Mouse (Mus musculus): ENCODE measurements at regions not wholly inside any gene's neighbourhood (a gene's known extent, or its start where the extent isn't known, plus 50 kb on each side); places are given as distances from the start of the nearest gene placed in this dataset.
A peak's percentile ranks its signal among the peaks of the same experiment; 100 is the strongest.

GRCm38 (mm10) chr10:126813051-126813593, 88.0 kb downstream of the Atp23 start:
- Histone ChIP-seq H3K4me3 (ENCODE audit: control insufficient read depth in 1 of 2, insufficient read depth in 1 of 2, low read depth in 2 of 2, low read length in 2 of 2) (no peak overlapping the region), H3K27ac (ENCODE audit: control insufficient read depth, low read depth, low read length) (no peak overlapping the region), H3K79me2 (ENCODE audit: control insufficient read depth, insufficient read depth, low read length, poor library complexity) (no peaks in the 10 kb centered on the region), H3K36me3 (ENCODE audit: control insufficient read depth in 1 of 2, insufficient read depth in 2 of 2, low read length in 2 of 2) (no peaks in the 10 kb centered on the region), H3K4me1 (ENCODE audit: control insufficient read depth in 1 of 2, insufficient read depth in 2 of 2, low read length in 2 of 2) (no peaks in the 10 kb centered on the region), H3K9me3 (replicated peaks; ENCODE audit: insufficient read depth, low read length) (no peaks in the 10 kb centered on the region), H3K9ac (ENCODE audit: control insufficient read depth, low read depth, low read length, poor library complexity, severe bottlenecking) (no peak overlapping the region), H3K27me3 (ENCODE audit: control insufficient read depth in 1 of 2, insufficient read depth in 2 of 2, low read length in 2 of 2) (no peaks in the 10 kb centered on the region; a peak in 1 of 4 replicates)
- TF ChIP-seq MAFK (IDR thresholded peaks at IDR 0.05; ENCODE audit: borderline replicate concordance, low read depth, low read length) (no peak), UBTF (IDR thresholded peaks at IDR 0.05; ENCODE audit: borderline replicate concordance, insufficient read depth, low read depth, low read length) (no peak), MAX (IDR thresholded peaks at IDR 0.05; ENCODE audit: low read length) (no peak), ETS1 (IDR thresholded peaks at IDR 0.05; ENCODE audit: low read depth, low read length) (no peak), RCOR1 (IDR thresholded peaks at IDR 0.05; ENCODE audit: low read depth, low read length) (no peak), RAD21 (IDR thresholded peaks at IDR 0.05; ENCODE audit: low read depth, low read length) (peak; percentile 26; the same call in 1 of the 2 replicates), GATA1 (IDR thresholded peaks at IDR 0.05; ENCODE audit: low read depth, low read length) (no peak), CTCF (IDR thresholded peaks at IDR 0.05 in 2 of 3, conservative IDR thresholded peaks at IDR 0.05 in 1 of 3; ENCODE audit: control insufficient read depth in 1 of 3, insufficient read depth in 1 of 3, low read depth in 2 of 3, low read length in 3 of 3, poor library complexity in 1 of 3, severe bottlenecking in 1 of 3) (peak; percentile 42 to 51 (median 45)), SMC3 (IDR thresholded peaks at IDR 0.05; ENCODE audit: low read depth, low read length) (peak; percentile 31; the same call in 1 of the 2 replicates)
- peak; percentile 40 for DNase-seq (ENCODE audit: low read depth, low spot score)

GRCm38 (mm10) chr10:126812243-126812755, 88.9 kb downstream of the Atp23 start:
- no peak for TF ChIP-seq ETS1 (IDR thresholded peaks at IDR 0.05; ENCODE audit: low read depth, low read length)
- TF ChIP-seq HCFC1 (IDR thresholded peaks at IDR 0.05; ENCODE audit: low read depth, low read length): no peak
- no peak for TF ChIP-seq ZKSCAN1 (IDR thresholded peaks at IDR 0.05; ENCODE audit: low read depth, low read length)
- no peak for TF ChIP-seq CTCF (IDR thresholded peaks at IDR 0.05 in 2 of 3, conservative IDR thresholded peaks at IDR 0.05 in 1 of 3; ENCODE audit: control insufficient read depth in 1 of 3, insufficient read depth in 1 of 3, low read depth in 2 of 3, low read length in 3 of 3, poor library complexity in 1 of 3, severe bottlenecking in 1 of 3)
- TF ChIP-seq USF1 (IDR thresholded peaks at IDR 0.05; ENCODE audit: low read depth, low read length): no peak
- no peak for TF ChIP-seq TAL1 (IDR thresholded peaks at IDR 0.05; ENCODE audit: low read length)
- no peak for TF ChIP-seq MAFK (IDR thresholded peaks at IDR 0.05; ENCODE audit: borderline replicate concordance, low read depth, low read length)
- no peak for TF ChIP-seq RAD21 (IDR thresholded peaks at IDR 0.05; ENCODE audit: low read depth, low read length)
- TF ChIP-seq MAX (IDR thresholded peaks at IDR 0.05; ENCODE audit: low read length): no peak
- TF ChIP-seq SIN3A (IDR thresholded peaks at IDR 0.05; ENCODE audit: low read length): no peak
- TF ChIP-seq MEF2A (IDR thresholded peaks at IDR 0.05; ENCODE audit: extremely low read depth, insufficient replicate concordance, low read depth, low read length, poor library complexity, severe bottlenecking): no peak
- no peak for TF ChIP-seq TCF12 (IDR thresholded peaks at IDR 0.05; ENCODE audit: low read depth, low read length)
- no peak for TF ChIP-seq POLR2A (IDR thresholded peaks at IDR 0.05; ENCODE audit: control insufficient read depth in 1 of 2, insufficient read depth in 1 of 2, low read depth in 1 of 2, low read length in 2 of 2, poor library complexity in 1 of 2)
- Histone ChIP-seq H3K4me3 (ENCODE audit: control insufficient read depth in 1 of 2, insufficient read depth in 1 of 2, low read depth in 2 of 2, low read length in 2 of 2) (no peak overlapping the region), H3K27ac (ENCODE audit: control insufficient read depth, low read depth, low read length) (no peak overlapping the region), H3K4me1 (ENCODE audit: control insufficient read depth in 1 of 2, insufficient read depth in 2 of 2, low read length in 2 of 2) (no peaks in the 10 kb centered on the region), H3K27me3 (ENCODE audit: control insufficient read depth in 1 of 2, insufficient read depth in 2 of 2, low read length in 2 of 2) (no peaks in the 10 kb centered on the region; a peak in 1 of 4 replicates), H3K79me2 (ENCODE audit: control insufficient read depth, insufficient read depth, low read length, poor library complexity) (no peaks in the 10 kb centered on the region), H3K9ac (ENCODE audit: control insufficient read depth, low read depth, low read length, poor library complexity, severe bottlenecking) (no peak overlapping the region), H3K9me3 (replicated peaks; ENCODE audit: insufficient read depth, low read length) (no peaks in the 10 kb centered on the region), H3K36me3 (ENCODE audit: control insufficient read depth in 1 of 2, insufficient read depth in 2 of 2, low read length in 2 of 2) (no peaks in the 10 kb centered on the region)
- no peak for DNase-seq (ENCODE audit: low read depth, low spot score)

Data from MEL (cell line).